Mouse (Mus musculus) midbrain, embryonic 15.5 days (tissue): ENCODE results near the gene Cela3a. TPM values are rescaled to one million over a fixed set of nuclear protein-coding genes. Genes with fewer than 3 reads are reported as not detected.

Experiments used
- ATAC-seq: fragments of 200-750 bp; cut with Nextera tagmentation; replicated peaks from 2 replicates; pipeline ENCODE4 v1.8.0; 2017; ENCODE audit warnings: moderate TSS enrichment
- H3K27ac ChIP-seq: fragments of 300-500 bp; sonication (generic); 2 replicates; pipeline ENCODE4 v1.5.1; 2015; ENCODE audit warnings: mild to moderate bottlenecking, inconsistent platforms
- H3K27me3 ChIP-seq: fragments of 300-500 bp; sonication (generic); replicated peaks from 2 replicates; pipeline ENCODE4 v1.6.1; 2015; ENCODE audit warnings: inconsistent platforms
- H3K36me3 ChIP-seq: fragments of 300-500 bp; sonication (generic); replicated peaks from 2 replicates; pipeline ENCODE4 v1.6.1; 2015; ENCODE audit warnings: inconsistent platforms
- H3K4me1 ChIP-seq: fragments of 300-500 bp; sonication (generic); 2 replicates; pipeline ENCODE4 v1.6.1; 2015; ENCODE audit warnings: inconsistent platforms
- H3K4me2 ChIP-seq: fragments of 300-500 bp; sonication (generic); 2 replicates; pipeline ENCODE4 v1.6.1; 2015; ENCODE audit warnings: inconsistent platforms, mild to moderate bottlenecking, moderate library complexity
- H3K4me3 ChIP-seq: fragments of 300-500 bp; sonication (generic); 2 replicates; pipeline ENCODE4 v1.5.1; 2015; ENCODE audit warnings: mild to moderate bottlenecking, inconsistent platforms
- H3K9ac ChIP-seq: fragments of 300-500 bp; sonication (generic); 2 replicates; pipeline ENCODE4 v1.6.1; 2015; ENCODE audit warnings: mild to moderate bottlenecking, inconsistent platforms
- H3K9me3 ChIP-seq: fragments of 300-500 bp; sonication (generic); 2 replicates; pipeline ENCODE4 v1.6.1; 2016; ENCODE audit warnings: inconsistent platforms
- WGBS: fragments of 180-500 bp; shearing (Covaris S2); methylation state at CpG from one replicate; pipeline ENCODE4 v1.1.7; 2015; ENCODE audit warnings: mixed read lengths; 5-methylcytosine and 5-hydroxymethylcytosine counted together
- polyA plus RNA-seq: library from polyadenylated mRNA; unstranded; fragments of >200 nt; fragmentation: Nextera tagmentation; extraction: Ambion mirVana; gene quantifications from 2 replicates; pipeline ENCODE4 v1.2.1, GENCODE M21; 2015

Gene Cela3a
- polyA plus RNA-seq = not detected in 2 replicates

DNA sequence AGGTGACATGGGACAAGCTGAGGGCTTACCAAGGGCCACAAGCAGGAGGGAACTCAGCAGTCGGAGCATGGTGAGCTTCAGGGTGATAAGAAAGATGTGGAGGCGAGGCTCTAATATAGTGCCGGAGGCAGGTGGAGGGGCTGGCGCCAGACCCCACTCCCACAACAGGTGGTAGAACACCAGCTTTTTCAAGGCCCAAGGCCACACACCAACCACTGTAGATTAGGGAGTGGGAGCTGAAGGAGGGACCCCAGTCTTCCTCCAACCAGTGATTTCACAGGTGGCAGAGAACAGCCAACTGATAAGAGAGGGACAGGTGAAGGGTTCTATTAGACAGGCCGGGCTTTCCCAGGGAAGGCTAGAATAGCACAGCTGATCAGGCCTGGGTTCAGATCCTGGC lies at the start of gene Cela3a:
Gene Cela3a, minus strand, starts transcription at position 101 of the 400 bp plus-strand sequence.
- H3K9me3 ChIP-seq = no peaks in the 10 kb centered on the region
- WGBS = 89% methylated on average over 5 of the region's 5 CpGs
- no peaks in the 10 kb centered on the region for H3K27me3 ChIP-seq
- H3K27ac ChIP-seq = no peak within 1 kb of the TSS
- ATAC-seq = no peak
- no peaks in the 10 kb centered on the region for H3K4me1 ChIP-seq
- H3K36me3 ChIP-seq = no peaks in the 10 kb centered on the region
- H3K4me3 ChIP-seq = no peak within 1 kb of the TSS
- no peak within 1 kb of the TSS for H3K9ac ChIP-seq
- no peak within 1 kb of the TSS for H3K4me2 ChIP-seq

DNA sequence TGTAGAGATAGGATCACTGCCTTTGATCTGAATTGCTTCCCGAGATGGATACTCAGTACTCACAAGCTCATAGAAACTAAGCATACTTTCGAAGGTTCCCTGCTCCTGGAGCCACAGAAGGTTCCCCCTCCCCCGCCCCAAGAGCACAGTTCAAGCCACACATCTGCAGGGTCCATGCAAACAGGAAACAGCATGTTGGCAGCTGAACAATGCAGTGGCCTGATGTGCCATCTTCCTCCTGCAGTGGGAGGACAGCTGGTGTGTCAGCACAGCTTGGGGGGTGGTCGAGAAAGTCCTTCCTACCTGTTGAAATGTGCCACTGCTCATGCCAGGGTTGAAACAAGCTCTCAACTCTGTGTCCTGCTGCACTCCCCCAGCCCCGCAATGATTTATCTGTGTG lies 49.3 kb upstream of the Cela3a start:
- Histone ChIP-seq H3K4me1 (no peaks in the 10 kb centered on the region), H3K36me3 (no peaks in the 10 kb centered on the region), H3K9me3 (no peaks in the 10 kb centered on the region), H3K27me3 (no peaks in the 10 kb centered on the region), H3K4me3 (no peak overlapping the region), H3K4me2 (no peak overlapping the region), H3K9ac (no peak overlapping the region), H3K27ac (no peak overlapping the region)
- WGBS = 79% methylated on average over 5 of the region's 5 CpGs
- no peak for ATAC-seq

DNA sequence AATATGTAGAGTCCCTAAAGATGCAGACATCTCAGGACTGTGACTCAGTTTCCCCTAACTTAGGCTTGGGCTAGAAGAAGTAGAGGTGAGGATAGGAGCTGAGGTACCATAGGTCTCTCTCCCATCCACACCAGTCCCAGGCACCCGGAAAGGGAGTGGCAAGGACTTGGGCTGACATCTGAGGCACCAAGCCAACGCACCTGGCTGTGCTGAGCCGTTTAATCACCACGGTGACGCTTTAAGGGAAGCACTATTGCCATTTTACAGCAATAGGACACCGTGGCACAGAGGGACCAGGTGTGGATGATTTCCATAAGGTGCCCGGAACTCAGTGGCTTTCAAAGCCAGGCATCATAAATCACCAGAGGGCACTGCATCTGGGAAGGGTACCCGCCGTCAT lies 48.7 kb upstream of the Cela3a start:
- Histone ChIP-seq H3K36me3 (no peaks in the 10 kb centered on the region), H3K4me1 (no peaks in the 10 kb centered on the region), H3K9ac (no peak overlapping the region), H3K27ac (no peak overlapping the region), H3K4me2 (no peak overlapping the region), H3K27me3 (no peaks in the 10 kb centered on the region), H3K9me3 (no peaks in the 10 kb centered on the region), H3K4me3 (no peak overlapping the region)
- ATAC-seq = no peak
- 86% methylated on average over 9 of the region's 9 CpGs for WGBS

DNA sequence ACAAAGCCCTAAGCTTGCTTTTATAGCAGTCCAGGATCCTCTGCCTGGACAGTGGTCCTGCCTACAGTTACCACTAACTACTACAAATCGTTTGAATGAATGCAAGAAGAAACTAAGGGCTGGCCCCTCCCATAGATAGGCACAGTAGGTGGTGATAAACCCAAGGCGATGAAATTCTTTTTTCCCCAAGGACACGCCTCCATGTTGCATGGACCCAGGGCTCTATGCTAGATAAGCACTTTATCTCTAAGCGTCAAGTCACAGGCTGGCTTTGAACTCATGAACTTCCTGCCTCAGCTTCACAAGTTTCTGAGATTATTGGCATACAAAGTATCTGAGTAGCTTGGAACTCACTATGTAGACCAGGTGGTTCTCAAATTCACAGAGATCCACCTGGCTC lies 47.7 kb upstream of the Cela3a start:
- Histone ChIP-seq H3K9me3 (no peaks in the 10 kb centered on the region), H3K36me3 (no peaks in the 10 kb centered on the region), H3K4me1 (no peaks in the 10 kb centered on the region), H3K9ac (no peak overlapping the region), H3K27ac (no peak overlapping the region), H3K4me2 (no peak overlapping the region), H3K27me3 (no peaks in the 10 kb centered on the region), H3K4me3 (no peak overlapping the region)
- no peak for ATAC-seq
- whole genome bisulfite sequencing = 83% methylated on average over 4 of the region's 4 CpGs

DNA sequence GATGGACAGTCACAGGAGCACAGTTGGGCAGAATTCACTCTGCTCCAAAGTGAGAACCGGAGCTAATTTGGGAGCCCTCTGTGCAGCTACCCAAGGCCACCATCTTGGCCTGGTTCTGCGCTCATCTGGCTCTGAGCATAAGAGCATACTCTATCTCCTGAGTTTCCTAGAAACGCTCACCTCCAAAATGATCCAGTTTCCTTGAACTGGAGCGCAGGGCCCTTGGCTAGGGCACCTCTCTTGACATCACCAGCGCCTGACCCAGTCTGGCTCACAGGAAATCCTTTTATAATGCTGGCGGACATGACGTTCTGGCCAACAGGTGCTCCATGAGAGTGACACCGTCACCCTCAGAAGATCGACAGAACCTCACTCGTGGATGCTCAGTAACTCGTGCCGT lies 47.0 kb upstream of the Cela3a start:
- Histone ChIP-seq H3K4me1 (no peaks in the 10 kb centered on the region), H3K4me3 (no peak overlapping the region), H3K9me3 (no peaks in the 10 kb centered on the region), H3K4me2 (no peak overlapping the region), H3K27ac (no peak overlapping the region), H3K9ac (no peak overlapping the region), H3K27me3 (no peaks in the 10 kb centered on the region), H3K36me3 (no peaks in the 10 kb centered on the region)
- no peak for ATAC-seq
- 88% methylated on average over 12 of the region's 12 CpGs for WGBS

DNA sequence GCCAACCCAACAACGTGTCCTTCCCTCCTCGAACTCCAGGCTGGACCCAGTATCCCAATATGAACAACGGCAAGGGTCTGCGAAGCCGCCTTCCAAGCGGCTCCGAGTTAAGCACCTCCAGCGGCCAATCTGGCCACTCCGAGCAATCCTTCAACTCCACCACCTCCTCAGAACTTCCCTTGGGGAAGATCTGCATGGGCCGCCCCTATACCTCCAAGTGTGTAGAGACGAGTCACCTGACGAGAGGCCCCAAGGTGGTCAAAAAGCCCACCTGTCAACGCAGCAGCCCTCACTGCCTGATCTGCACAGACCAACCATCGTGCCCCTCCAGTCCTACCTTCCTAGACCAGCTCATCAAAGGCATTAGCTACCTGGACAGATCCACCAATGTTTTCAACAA lies 45.0 kb upstream of the Cela3a start:
- Histone ChIP-seq H3K4me3 (no peak overlapping the region), H3K4me2 (no peak overlapping the region), H3K9me3 (no peaks in the 10 kb centered on the region), H3K9ac (no peak overlapping the region), H3K4me1 (no peaks in the 10 kb centered on the region), H3K27me3 (no peaks in the 10 kb centered on the region), H3K36me3 (no peaks in the 10 kb centered on the region), H3K27ac (no peak overlapping the region)
- no peak for ATAC-seq
- WGBS = 91% methylated on average over 14 of the region's 14 CpGs

DNA sequence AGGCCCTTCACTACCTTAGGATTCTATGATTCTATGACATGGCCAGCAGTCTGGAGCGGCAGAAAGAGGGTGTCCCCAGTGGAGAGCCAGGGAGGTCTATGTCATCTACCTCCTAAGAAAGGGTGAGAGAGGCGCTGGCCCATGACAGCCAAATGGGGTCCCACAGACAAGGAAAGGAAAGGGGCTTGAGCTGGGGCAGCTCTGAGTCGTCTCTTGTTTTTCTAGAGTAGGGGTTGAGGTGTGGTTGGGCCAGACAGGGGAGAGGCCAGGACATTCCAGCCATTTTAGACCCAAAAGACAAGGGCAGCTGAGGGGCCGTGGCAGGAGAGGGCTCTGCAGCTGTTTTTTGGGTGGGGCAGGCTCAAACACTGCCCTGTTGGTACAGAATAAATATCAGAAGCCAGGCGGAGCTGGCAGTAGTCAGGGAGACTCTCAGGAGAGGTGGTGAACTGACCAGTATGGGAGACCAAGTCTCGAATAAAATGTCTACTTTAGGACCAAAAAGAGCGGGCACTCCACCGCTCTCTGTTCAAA lies 43.7 kb upstream of the Cela3a start, which contains the start of gene 1700013G24Rik:
Gene 1700013G24Rik, plus strand, starts transcription at position 51 of the 534 bp plus-strand sequence.
- 78% methylated on average over 8 of the region's 8 CpGs for WGBS
- no peak for ATAC-seq

DNA sequence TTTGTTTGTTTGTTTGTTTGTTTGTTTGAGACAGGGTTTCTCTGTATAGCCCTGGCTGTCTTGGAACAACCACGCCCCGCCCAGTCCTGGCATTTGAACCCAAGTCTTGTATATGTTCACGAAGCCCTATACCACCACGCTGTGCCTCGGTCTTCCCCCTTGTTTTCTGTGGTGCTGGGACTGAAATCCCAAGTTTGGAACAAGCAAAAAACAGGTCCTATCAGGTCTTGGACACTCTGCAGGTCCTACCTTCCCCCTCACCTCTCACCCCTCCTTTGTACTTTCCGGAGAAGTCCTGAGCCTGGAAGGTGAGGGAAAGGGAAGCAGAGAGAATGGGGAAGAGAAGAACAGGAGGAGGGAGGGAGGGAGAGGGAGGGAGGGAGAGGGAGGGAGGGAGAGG lies 42.6 kb upstream of the Cela3a start:
- Histone ChIP-seq H3K36me3 (no peaks in the 10 kb centered on the region), H3K4me2 (no peak overlapping the region), H3K4me3 (no peak overlapping the region), H3K4me1 (peaks cover 10% of the 10 kb centered on the region), H3K9ac (no peak overlapping the region), H3K27me3 (no peaks in the 10 kb centered on the region), H3K27ac (no peak overlapping the region), H3K9me3 (no peaks in the 10 kb centered on the region)
- no peak for ATAC-seq
- 95% methylated on average over 6 of the region's 6 CpGs for WGBS

More for the DNA sequence above, 43.7 kb upstream of the Cela3a start, which contains the start of gene 1700013G24Rik:
- Histone ChIP-seq H3K27me3 (no peaks in the 10 kb centered on the region), H3K4me3 (no peak within 1 kb of the TSS), H3K9me3 (no peaks in the 10 kb centered on the region), H3K4me1 (peaks cover 6% of the 10 kb centered on the region), H3K9ac (no peak within 1 kb of the TSS), H3K27ac (no peak within 1 kb of the TSS), H3K4me2 (no peak within 1 kb of the TSS), H3K36me3 (no peaks in the 10 kb centered on the region)

DNA sequence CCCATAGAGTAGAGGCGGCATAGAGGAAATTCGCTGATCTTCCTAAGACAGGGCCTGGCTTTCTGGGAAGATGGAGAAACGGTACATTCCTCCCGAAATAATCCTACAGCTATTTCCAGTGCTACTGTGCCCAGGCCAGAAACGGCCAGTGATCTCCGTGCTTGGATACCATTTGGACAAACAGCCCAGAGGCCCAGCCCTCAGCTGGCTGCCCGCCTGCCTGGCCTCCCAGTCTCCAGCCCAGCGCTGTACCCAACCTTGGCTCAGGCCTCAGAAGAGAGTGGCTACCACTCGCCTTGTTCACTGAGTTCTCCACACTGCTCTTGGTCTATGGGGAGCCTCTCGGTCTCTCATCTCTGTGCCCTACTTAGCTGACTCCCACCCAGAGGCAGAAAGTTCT lies 40.1 kb upstream of the Cela3a start:
- H3K4me2 ChIP-seq = no peak overlapping the region
- no peak overlapping the region for H3K4me3 ChIP-seq
- no peaks in the 10 kb centered on the region for H3K9me3 ChIP-seq
- no peaks in the 10 kb centered on the region for H3K27me3 ChIP-seq
- H3K27ac ChIP-seq = no peak overlapping the region
- no peak for ATAC-seq
- no peaks in the 10 kb centered on the region for H3K36me3 ChIP-seq
- H3K4me1 ChIP-seq = peaks cover 10% of the 10 kb centered on the region
- 82% methylated on average over 10 of the region's 10 CpGs for WGBS
- H3K9ac ChIP-seq = no peak overlapping the region

DNA sequence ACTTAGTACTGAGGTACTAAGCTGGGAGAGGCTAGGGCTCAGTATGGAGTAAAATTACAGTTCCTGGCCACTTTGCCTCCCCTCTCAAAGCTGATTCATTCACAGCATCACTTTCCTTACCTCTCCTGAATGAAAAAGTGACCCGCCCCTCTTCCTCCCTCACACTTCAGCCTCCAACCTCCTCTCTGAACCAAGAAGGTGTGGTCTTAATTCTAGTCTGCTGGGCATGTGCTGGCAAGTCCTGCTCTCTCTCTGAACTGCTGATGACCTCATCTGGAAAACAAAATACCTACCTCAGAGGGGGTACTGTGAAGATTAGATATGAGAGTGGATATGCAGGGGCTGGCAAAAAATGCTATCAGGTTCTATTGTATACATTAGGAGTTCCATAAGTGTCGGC lies 39.5 kb upstream of the Cela3a start:
- Histone ChIP-seq H3K4me1 (peaks cover 10% of the 10 kb centered on the region), H3K9me3 (no peaks in the 10 kb centered on the region), H3K4me2 (no peak overlapping the region), H3K36me3 (no peaks in the 10 kb centered on the region), H3K4me3 (no peak overlapping the region), H3K9ac (no peak overlapping the region), H3K27ac (no peak overlapping the region), H3K27me3 (no peaks in the 10 kb centered on the region)
- WGBS = 84% methylated on average over 2 of the region's 2 CpGs
- no peak for ATAC-seq

DNA sequence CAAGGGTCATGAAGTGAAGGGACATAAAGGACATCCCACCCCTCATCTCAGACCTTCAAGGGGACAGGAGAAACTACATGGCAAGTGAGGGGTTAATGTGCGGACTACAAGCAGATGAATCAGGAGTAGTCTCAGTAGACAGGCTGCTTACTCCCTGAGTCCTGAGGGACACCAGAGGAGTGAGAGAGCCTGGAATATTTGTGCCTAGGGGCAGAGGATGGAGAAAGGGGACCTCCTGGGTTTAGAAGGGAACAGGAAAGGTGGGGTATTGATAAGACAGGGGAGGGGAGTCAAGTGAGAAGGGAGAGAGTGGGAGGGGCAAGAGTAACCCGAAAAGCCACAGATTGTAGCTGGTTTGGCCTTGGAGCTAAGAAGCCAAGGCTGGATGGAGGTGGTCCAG lies 39.0 kb upstream of the Cela3a start:
- Histone ChIP-seq H3K4me2 (no peak overlapping the region), H3K9ac (0 out of 2 replicates have a peak overlapping the region, but pooled peaks have one; percentile 6), H3K27ac (no peak overlapping the region), H3K36me3 (no peaks in the 10 kb centered on the region), H3K27me3 (no peaks in the 10 kb centered on the region), H3K4me1 (peaks cover 10% of the 10 kb centered on the region), H3K9me3 (no peaks in the 10 kb centered on the region), H3K4me3 (no peak overlapping the region)
- ATAC-seq = no peak
- 44% methylated on average over 2 of the region's 2 CpGs for WGBS

DNA sequence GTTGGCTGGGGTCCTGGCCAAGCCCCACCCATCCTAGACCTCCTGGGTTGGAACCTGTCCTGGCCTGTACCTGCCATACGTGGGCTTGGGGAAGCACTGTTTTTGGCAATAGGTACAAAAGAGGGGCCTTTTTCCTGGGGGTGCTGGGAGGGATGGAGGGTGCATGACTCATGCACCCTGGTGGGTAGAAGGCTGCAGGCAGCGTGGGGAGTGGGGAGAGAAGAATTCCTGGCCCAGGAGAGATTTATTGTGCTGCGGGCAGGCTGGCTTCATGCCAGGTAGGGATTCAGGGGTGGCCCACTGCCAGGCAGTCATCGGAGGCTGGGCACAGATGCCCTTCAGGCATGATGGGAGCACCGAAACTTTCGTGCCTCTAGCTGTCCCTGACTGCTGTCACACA lies 38.6 kb upstream of the Cela3a start:
- no peak overlapping the region for H3K4me3 ChIP-seq
- 38% methylated on average over 6 of the region's 6 CpGs for WGBS
- ATAC-seq = no peak
- peaks cover 10% of the 10 kb centered on the region for H3K4me1 ChIP-seq
- H3K27ac ChIP-seq = no peak overlapping the region
- no peak overlapping the region for H3K4me2 ChIP-seq
- no peaks in the 10 kb centered on the region for H3K27me3 ChIP-seq
- no peaks in the 10 kb centered on the region for H3K36me3 ChIP-seq
- H3K9ac ChIP-seq = 0 out of 2 replicates have a peak overlapping the region, but pooled peaks have one; percentile 6
- no peaks in the 10 kb centered on the region for H3K9me3 ChIP-seq

DNA sequence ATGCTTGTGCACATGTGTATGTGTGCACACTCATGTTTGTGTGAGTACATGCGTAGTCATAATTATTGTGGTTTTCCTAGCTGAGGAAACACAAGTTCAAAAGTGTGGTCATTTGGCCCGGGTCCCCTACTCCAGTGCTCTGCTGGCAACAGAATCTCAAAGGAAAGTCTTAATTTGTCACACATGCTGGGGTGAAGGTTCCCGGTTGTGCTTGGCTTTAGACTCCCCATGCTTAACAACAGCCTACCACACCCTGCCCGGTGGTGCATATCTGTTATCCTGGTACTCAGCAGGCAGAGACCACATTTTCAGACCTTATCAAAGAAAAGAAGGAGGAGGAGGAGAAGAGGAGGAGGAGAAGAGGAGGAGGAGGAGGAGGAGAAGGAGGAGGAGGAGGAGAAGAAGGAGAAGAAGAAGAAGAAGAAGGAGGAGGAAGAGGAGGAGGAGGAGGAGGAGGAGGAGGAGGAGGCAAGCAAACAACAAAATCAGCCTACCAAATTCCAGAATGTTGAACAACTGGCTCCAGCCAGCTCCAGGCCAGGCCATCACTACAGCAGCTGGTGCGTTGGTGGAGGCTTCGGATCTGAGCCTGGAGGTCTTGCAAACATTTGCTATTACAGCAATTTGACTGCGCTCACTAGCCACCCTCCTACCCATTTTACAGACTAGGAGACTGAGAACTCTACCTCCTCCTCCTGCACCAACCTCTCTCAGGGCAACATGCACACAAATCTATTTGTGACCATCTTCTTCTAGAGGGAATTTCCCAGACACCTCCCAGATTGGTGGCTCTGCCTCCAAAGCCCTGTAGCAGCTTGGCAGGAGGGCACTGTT lies 38.0 kb upstream of the Cela3a start:
- 60% methylated on average over 7 of the region's 7 CpGs for WGBS
- Histone ChIP-seq H3K4me1 (peaks cover 10% of the 10 kb centered on the region), H3K36me3 (no peaks in the 10 kb centered on the region), H3K9ac (no peak overlapping the region), H3K27ac (no peak overlapping the region), H3K27me3 (no peaks in the 10 kb centered on the region), H3K9me3 (no peaks in the 10 kb centered on the region), H3K4me2 (no peak overlapping the region), H3K4me3 (no peak overlapping the region)
- ATAC-seq = no peak
